Mouse (Mus musculus): ENCODE measurements around the gene Lilra5. TPM values are rescaled to one million over a fixed set of nuclear protein-coding genes. Genes with fewer than 3 reads are reported as not detected.
A peak's percentile ranks its signal among the peaks of the same experiment; 100 is the strongest.
"Not testable (repeated sequence)": the region's sequence is repeated elsewhere in the genome, so short reads cannot be mapped to it uniquely, and the experiment has no call there.

Lilra5 gene
- total RNA-seq (2021), result not detected
- long read RNA-seq, experiment 1, result 0 reads
- long read RNA-seq, experiment 2, result 0 reads

DNA sequence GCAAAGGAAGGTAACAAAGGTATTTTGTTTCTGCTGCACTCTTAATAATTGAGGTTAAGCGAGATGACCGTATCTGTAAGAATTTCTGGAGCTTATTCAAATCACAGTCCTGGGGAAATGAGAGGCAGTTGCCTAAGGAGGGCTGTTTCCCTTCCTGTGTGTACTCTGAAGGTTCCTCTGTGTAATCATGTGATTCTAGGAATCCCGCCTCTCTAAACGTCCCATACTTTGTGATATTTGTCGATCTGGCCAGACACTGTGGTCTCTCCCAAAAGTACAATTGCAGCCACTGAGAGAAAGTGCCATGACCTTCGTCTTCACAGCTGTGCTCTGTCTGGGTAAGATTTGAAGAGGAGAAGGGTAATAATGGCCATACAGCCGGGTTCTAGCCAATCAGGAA lies at the start of gene Lilra5:
Gene Lilra5 (plus strand): TSS at position 301 of the 400 bp plus-strand sequence.
- DNase-seq (ENCODE audit: low spot score in 2 of 2), result no peak
- TF ChIP-seq CTCF (conservative IDR thresholded peaks at IDR 0.05), result no peak
- H3K27ac ChIP-seq, result no peak within 1 kb of the TSS
- H3K4me3 ChIP-seq, result no peak within 1 kb of the TSS

DNA sequence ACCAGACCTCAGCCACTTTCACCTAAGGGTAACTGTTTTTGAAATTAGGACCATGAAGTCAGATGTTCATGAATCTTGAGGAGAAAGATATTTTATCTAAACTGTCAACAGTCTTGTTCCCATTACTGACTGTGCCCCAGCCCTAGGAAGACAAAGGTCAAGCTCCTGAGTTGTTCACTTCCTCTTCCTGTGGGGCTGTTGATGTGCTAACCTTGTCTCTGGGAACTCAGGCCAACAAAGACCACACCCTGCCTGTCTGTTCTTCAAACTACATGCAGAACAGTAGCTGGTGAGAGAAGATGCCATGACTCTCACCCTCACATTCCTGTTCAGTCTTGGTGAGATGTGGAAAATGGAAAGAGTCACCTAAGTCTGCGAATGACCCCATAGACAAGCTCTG lies 30.4 kb upstream of the Lilra5 start:
- no peak overlapping the region for H3K27ac ChIP-seq
- H3K4me3 ChIP-seq, result no peak overlapping the region
- no peak for DNase-seq (ENCODE audit: low spot score in 2 of 2)
- TF ChIP-seq CTCF (conservative IDR thresholded peaks at IDR 0.05), result no peak

DNA sequence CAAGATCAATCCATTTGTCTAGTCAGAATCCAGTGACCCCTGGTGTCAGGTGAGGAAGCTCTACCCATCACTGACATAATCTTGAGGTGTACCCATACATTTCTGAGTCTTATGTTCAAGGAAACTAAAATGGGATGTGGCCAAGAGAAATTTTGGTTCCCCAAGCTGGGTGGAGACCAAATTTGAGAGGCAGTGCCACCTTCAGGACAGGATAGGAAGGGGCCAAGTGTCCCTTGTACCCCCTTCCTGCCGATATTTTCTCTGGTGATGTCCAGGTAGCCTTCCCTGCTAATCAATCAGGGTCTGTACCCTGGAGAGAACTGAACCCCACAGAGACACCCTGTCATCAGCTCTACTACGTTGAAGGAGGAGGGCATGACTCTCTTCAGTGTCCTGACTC lies 28.9 kb upstream of the Lilra5 start:
- no peak for DNase-seq (ENCODE audit: low spot score in 2 of 2)
- Histone ChIP-seq H3K27ac (no peak overlapping the region), H3K4me3 (no peak overlapping the region)
- peak; percentile 35 for TF ChIP-seq CTCF (conservative IDR thresholded peaks at IDR 0.05)

DNA sequence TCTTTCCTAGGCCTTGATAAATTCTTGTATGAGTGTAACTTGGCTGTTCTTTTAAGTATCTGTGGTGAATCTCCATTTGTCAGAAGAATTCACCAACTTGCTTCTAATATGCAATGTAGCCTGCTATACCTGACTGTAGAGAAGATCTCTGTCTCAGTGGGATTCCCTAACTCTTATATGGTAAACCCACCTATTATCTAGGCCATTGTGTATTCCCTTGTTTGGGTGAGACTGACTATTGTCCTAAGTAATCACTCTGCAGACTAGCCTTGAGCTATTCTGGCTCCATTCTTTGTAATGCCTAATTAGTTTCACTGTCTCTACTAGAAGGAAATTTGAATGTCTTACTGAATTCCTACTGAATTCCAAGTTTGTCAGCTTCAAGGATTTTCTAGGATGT lies 24.1 kb upstream of the Lilra5 start:
- H3K4me3 ChIP-seq; H3K27ac ChIP-seq; DNase-seq (ENCODE audit: low spot score in 2 of 2): not testable (repeated sequence)

DNA sequence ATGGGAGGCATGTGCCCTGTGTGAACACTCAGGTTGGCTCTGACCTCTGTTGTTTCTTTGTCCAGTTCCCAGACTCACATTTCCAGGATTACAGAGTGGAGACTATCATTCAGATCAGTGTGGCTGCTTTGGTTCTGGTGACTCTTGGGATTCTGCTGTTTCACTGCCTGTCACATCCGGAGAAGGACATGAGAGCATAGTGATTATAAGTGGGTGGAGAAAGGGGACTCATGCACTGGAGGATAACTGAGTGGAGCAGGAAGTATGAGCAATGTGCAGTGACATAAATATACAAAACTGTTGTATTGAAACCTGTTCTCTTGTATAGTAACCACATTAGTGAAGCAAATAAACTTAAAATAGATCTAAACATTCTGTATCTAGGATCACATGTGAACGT lies 22.2 kb upstream of the Lilra5 start:
- no peak for TF ChIP-seq CTCF (conservative IDR thresholded peaks at IDR 0.05)
- Histone ChIP-seq H3K4me3 (no peak overlapping the region), H3K27ac (no peak overlapping the region)
- no peak for DNase-seq (ENCODE audit: low spot score in 2 of 2)

DNA sequence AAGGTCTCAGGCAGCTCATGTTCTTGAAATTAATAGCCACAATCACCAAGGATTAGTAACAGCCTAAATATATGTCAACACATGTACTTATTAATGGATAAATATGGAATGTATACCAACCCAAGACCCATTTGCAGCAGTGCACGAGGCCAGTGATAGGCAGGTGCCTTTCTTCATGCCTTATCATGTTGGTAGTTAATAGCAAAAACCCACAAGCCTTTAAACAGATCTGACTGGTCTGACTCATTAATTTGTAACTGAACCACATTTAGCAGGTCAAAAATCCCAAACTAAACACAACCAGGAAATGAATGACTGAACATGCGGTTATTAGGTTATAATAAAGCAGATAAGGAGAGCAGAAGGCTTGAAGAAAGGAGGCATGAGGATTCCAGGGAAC lies 21.7 kb upstream of the Lilra5 start:
- no peak for DNase-seq (ENCODE audit: low spot score in 2 of 2)
- Histone ChIP-seq H3K4me3 (no peak overlapping the region), H3K27ac (no peak overlapping the region)
- no peak for TF ChIP-seq CTCF (conservative IDR thresholded peaks at IDR 0.05)

DNA sequence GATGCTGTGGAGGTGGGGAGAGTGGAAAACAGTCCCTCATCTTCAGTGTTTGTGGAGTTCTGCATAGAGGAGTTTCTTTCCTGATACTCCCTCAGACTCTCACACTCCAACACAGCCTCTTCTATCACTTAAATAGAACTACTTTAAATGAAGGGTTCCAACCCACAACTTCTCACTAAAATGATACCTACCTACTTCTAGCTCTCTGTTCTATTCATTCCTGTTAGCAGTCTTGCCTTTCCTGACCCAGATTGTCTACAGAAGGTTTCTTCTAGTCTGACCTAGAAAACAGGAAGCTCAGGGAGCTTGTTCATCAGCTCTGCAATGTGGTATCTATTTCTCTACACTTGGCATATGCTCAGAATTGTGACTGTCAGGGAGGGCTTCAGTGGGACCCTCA lies 2.0 kb upstream of the Lilra5 start:
- H3K27ac ChIP-seq, result no peak overlapping the region
- TF ChIP-seq CTCF (conservative IDR thresholded peaks at IDR 0.05), result no peak
- H3K4me3 ChIP-seq, result no peak overlapping the region
- DNase-seq (ENCODE audit: low spot score in 2 of 2), result no peak

DNA sequence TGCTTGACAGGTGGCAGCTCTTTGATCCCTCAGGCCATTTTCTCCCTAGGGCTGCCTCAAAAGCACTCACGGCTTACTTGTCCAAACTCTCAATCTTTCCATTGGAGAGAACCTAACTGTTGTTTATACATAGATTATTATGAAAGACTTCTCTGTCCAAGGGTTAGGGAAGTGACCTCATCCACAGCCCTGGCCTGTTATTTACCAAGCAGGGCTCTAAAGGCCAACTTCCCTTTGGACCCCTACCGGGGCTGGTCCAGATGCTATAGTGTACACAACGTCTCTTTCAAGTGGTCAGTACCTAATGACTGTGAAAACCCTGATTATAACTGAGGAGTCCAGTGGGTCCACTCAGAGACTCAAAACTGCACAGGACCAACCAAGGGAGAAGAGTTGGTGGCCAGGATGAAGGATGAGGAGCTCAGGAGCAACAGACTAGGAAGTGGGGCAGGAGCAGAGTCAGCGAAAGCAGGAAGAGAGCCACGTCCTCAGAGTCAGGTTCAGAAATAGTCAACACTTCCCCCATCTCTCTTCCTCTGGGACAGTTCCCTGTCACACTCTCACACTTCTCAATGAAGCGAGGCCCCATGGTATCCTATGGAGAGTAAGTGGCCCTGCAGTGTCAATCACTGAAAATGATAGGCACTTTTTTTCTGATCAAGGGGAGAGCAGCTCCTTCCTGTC lies 1.6 kb downstream of the Lilra5 start:
- TF ChIP-seq CTCF (conservative IDR thresholded peaks at IDR 0.05), result no peak
- H3K27ac ChIP-seq, result no peak overlapping the region
- DNase-seq (ENCODE audit: low spot score in 2 of 2), result no peak
- H3K4me3 ChIP-seq, result no peak overlapping the region

DNA sequence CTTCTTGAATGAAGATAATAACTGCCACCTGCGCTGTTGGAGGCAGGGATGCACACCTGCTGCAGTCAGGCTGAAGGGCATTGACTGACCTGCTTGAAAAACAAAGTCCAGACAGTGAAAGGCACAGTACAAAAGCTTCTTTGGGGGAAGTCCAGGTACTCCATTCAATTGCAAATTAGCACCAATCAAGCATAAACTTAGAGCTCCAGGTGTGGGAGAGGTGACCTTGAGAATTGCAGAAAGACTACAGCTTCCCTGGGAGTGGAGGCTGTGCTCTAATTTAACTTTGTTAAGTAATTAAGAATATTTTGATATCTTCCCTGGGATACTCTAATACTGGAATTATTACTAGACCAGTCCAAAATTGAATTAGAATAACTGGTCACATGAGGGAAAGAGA lies 13.7 kb downstream of the Lilra5 start:
- DNase-seq (ENCODE audit: low spot score in 2 of 2); H3K27ac ChIP-seq: not testable (repeated sequence)

DNA sequence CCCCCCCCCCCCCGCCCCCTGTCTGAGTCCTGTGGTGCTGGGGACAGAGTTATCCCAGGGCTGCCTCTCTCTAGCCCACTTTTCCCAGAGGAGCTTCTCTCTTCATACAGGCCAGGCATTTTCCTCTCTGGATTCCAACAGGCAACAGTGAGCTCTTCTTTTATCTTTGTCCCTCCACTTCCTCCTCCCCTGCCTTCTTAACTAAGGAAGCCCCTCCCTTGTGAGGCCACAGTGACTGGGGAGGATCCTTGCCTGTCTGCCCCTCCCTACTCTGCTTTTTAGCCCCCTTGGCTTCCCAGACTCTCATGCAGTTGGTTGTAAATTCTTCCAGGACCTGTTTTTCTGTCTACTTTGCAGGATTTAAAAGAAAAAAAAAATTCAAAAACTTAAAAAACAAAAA lies 18.5 kb downstream of the Lilra5 start:
- not testable (repeated sequence) for H3K4me3 ChIP-seq; DNase-seq (ENCODE audit: low spot score in 2 of 2); H3K27ac ChIP-seq

More for the DNA sequence above, 13.7 kb downstream of the Lilra5 start:
- H3K4me3 ChIP-seq, result not testable (repeated sequence)

DNA sequence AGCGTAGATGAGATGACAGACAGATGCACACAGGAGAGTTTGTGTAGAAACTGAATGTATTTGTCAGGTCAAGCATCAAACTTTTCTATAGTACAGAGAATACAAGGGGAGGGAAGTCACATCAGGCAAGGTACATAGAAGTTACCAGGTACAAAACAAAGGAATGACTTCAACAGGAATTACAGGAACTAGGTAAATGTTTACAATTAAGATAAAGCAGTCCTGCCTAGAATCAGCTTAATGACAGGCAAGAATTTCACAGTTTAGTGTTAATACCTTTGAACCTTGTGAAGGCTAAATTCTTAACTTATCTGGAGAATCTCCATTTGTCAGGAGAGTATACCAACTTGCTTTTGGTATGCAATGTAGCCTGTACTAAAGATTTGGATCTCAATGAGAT lies 23.0 kb downstream of the Lilra5 start:
- not testable (repeated sequence) for DNase-seq (ENCODE audit: low spot score in 2 of 2); H3K4me3 ChIP-seq; H3K27ac ChIP-seq

DNA sequence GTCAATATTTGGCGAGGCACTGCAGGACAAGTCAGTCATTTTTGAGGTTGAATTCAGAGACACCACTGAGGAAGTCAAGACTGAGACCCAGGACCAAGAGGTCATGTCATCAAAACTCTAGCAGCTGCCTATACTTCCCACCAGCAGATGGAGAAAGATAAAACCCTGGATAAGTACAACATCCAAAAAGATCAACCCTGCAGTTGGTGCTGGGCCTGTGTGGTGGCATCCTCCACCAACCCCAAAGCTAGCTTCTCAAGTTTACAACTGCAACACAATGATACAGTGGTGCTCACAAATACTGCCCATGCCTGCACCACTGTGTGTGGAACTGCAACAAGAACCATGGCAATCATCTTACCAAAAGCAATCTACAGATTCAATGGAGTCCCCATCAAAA lies 34.6 kb downstream of the Lilra5 start:
- H3K27ac ChIP-seq; DNase-seq (ENCODE audit: low spot score in 2 of 2): not testable (repeated sequence)

DNA sequence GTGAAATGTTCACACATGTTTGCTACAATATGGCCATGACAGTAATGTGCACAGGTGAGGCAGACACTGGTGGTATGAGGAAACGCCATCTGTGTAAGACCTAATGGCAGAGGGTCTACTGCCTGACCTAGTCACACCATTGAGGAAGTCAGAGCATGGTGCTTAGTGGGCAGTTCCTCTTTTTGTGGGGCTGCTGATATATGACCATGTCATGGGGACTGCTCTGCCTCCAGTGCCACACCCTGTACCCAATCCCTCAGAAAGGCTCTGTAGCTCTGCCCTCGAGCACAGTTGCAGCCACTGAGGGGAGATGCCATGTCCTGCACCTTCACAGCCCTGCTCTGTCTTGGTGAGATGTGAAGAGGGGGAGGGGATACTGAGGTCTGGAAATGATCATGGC lies 36.3 kb downstream of the Lilra5 start:
- not testable (repeated sequence) for DNase-seq (ENCODE audit: low spot score in 2 of 2); H3K4me3 ChIP-seq; H3K27ac ChIP-seq

More for the DNA sequence above, 34.6 kb downstream of the Lilra5 start:
- not testable (repeated sequence) for H3K4me3 ChIP-seq

DNA sequence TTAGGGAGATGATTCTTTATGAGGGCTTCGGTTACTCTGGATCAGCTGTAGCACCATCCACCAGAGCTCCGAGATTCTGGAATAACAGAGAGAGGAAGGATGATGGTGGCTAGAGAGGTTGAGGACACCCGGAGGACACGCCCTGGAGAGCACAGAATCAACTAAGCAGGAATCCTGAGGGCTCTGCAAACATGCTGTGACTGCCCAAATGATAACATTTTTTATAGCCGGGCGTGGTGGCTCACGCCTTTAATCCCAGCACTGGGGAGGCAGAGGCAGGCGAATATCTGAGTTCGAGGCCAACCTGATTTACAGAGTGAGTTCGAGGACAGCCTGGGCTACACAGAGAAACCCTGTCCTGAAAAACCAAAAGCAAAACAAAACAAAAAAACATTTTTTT lies 37.9 kb downstream of the Lilra5 start:
- not testable (repeated sequence) for H3K27ac ChIP-seq; DNase-seq (ENCODE audit: low spot score in 2 of 2); H3K4me3 ChIP-seq

DNA sequence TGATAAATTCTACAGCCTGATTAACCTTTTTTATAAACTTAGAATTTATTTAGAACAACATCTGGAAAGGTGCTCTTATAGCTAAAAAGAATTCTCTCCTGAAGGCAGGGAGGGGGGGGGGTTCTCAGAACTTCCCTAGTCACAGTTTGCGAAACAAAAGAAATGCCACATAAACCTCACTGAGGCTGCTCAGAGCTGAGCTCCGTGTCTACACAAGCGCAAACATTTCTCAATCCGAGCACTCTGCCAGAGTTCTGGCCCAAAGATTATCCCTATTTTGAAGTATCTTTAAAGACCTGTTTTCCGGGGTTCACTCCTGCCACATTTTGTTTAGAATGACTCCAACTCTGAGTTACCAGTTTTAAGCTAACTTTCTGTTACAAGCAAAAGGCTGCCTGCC lies 55.1 kb downstream of the Lilra5 start:
- no peak for DNase-seq (ENCODE audit: low spot score in 2 of 2)
- TF ChIP-seq CTCF (conservative IDR thresholded peaks at IDR 0.05), result no peak
- H3K4me3 ChIP-seq, result no peak overlapping the region
- no peak overlapping the region for H3K27ac ChIP-seq

Other genes starting within 250 kb of the Lilra5 start
- gene Lair1, start 174.6 kb upstream of the Lilra5 start, total RNA-seq (2021), result 1 to 10 TPM; 5.2 to 7.1 TPM
- 100 to 1,000 TPM; 526 to 562 TPM for gene Ttyh1, start 118.3 kb upstream of the Lilra5 start, total RNA-seq (2021)
- 100 to 1,000 TPM; 189 to 218 TPM for gene Leng8, start 100.7 kb upstream of the Lilra5 start, total RNA-seq (2021)
- 1 to 10 TPM; 5.6 to 6.6 TPM for gene Leng9, start 87.4 kb upstream of the Lilra5 start, total RNA-seq (2021)
- gene Cdc42ep5, start 72.9 kb upstream of the Lilra5 start, total RNA-seq (2021), result 1 to 10 TPM; 1.1 to 1.7 TPM
- not detected for gene Ncr1, start 100.0 kb downstream of the Lilra5 start, total RNA-seq (2021)
- gene Gp6, start 160.0 kb downstream of the Lilra5 start, total RNA-seq (2021), result not detected
- 10 to 100 TPM; 25.2 to 28.4 TPM for gene Rdh13, start 207.9 kb downstream of the Lilra5 start, total RNA-seq (2021)
- gene Eps8l1, start 222.9 kb downstream of the Lilra5 start, total RNA-seq (2021), result 1 to 10 TPM; 7.8 to 8.9 TPM

Measured in layer of hippocampus, adult 2 months (tissue).